Comparison of ENCODE assay signal across 28 mouse cellular contexts in the genomic region with DNA sequence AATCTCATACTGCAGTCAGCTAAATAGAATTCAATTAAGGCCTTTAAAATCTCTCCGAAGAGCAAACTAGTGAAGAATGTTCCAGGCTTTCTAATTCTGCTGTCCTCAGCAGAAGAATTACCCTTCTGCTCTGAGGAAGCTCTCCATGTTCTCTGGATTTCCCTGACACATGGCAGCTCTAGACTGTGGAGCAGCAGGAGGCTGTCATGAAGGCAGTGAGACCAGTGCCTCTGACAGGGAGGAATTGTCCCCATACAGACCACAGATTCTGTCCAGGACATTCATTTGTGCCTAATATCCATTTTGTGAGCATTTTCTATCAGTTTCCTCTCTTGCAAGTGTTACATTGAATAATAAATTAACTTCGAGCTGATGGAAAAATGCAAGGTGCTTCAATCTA.
"Had no signal": no experiment of that assay in that cellular context is flagged by ENCODE, and none has a peak within 500 bp of the region (broad histone marks: within the 10 kb centered on the region; RNA-seq: fewer than 3 reads in every experiment).

No protein-coding gene starts in this region.

- H3K9ac ChIP-seq: heart, embryonic 12.5 days; hindbrain, embryonic 12.5 days; hindbrain, embryonic 14.5 days; intestine, embryonic 15.5 days; limb, embryonic 12.5 days; liver, embryonic 13.5 days; liver, embryonic 15.5 days; liver, postnatal 0 days had no signal

- H3K27me3 ChIP-seq: heart, embryonic 12.5 days; hindbrain, embryonic 12.5 days; intestine, embryonic 15.5 days; limb, embryonic 12.5 days; liver, embryonic 13.5 days; liver, embryonic 15.5 days had no signal

- H3K4me3 ChIP-seq: gastrocnemius, adult 2 months; heart, embryonic 10.5 days; heart, embryonic 12.5 days; hindbrain, embryonic 10.5 days; hindbrain, embryonic 12.5 days; intestine, embryonic 15.5 days; left cerebral cortex, adult 2 months; limb, embryonic 10.5 days; limb, embryonic 12.5 days; liver, embryonic 13.5 days; liver, embryonic 15.5 days had no signal

- DNase-seq: gastrocnemius, adult 2 months; gastrocnemius, postnatal 10 days; gastrocnemius, postnatal 25 days; heart, adult 18-20 months; heart, postnatal 10 days; heart, postnatal 4 days; kidney, adult 18-20 months; kidney, adult 8-10 months; kidney, postnatal 10 days; kidney, postnatal 25 days; kidney, postnatal 4 days; liver; liver, embryonic 13.5 days; liver, postnatal 0 days had no signal

- H3K4me2 ChIP-seq: heart, embryonic 12.5 days; hindbrain, embryonic 12.5 days; hindbrain, embryonic 14.5 days; intestine, embryonic 15.5 days; limb, embryonic 12.5 days; liver, embryonic 11.5 days; liver, embryonic 13.5 days; liver, embryonic 15.5 days had no signal

- H3K27ac ChIP-seq: gastrocnemius, adult 2 months; heart, embryonic 10.5 days; hindbrain, embryonic 10.5 days; hindbrain, embryonic 12.5 days; hindbrain, embryonic 14.5 days; intestine, embryonic 15.5 days; left cerebral cortex, adult 2 months; limb, embryonic 10.5 days; limb, embryonic 12.5 days; liver, embryonic 13.5 days; liver, embryonic 15.5 days had no signal

- ATAC-seq: hindbrain, embryonic 16.5 days; inflammation-experienced regulatory T-cells, adult 6 months; intestine, embryonic 15.5 days; intestine, postnatal 0 days; liver, postnatal 0 days had no signal

- H3K9me3 ChIP-seq: heart, embryonic 10.5 days; heart, embryonic 12.5 days; hindbrain, embryonic 10.5 days; hindbrain, embryonic 12.5 days; intestine, embryonic 15.5 days; limb, embryonic 10.5 days; limb, embryonic 12.5 days; liver, embryonic 13.5 days; liver, embryonic 15.5 days had no signal

- H3K4me1 ChIP-seq: hindbrain, embryonic 10.5 days; hindbrain, embryonic 12.5 days; intestine, embryonic 15.5 days; limb, embryonic 10.5 days; limb, embryonic 12.5 days; liver, embryonic 13.5 days; liver, embryonic 15.5 days had no signal

- H3K36me3 ChIP-seq: heart, embryonic 10.5 days; heart, embryonic 12.5 days; hindbrain, embryonic 10.5 days; hindbrain, embryonic 12.5 days; intestine, embryonic 15.5 days; limb, embryonic 10.5 days; limb, embryonic 12.5 days; liver, embryonic 13.5 days; liver, embryonic 15.5 days had no signal
